Mouse (Mus musculus): ENCODE data around the gene Ap3m1.

DNA sequence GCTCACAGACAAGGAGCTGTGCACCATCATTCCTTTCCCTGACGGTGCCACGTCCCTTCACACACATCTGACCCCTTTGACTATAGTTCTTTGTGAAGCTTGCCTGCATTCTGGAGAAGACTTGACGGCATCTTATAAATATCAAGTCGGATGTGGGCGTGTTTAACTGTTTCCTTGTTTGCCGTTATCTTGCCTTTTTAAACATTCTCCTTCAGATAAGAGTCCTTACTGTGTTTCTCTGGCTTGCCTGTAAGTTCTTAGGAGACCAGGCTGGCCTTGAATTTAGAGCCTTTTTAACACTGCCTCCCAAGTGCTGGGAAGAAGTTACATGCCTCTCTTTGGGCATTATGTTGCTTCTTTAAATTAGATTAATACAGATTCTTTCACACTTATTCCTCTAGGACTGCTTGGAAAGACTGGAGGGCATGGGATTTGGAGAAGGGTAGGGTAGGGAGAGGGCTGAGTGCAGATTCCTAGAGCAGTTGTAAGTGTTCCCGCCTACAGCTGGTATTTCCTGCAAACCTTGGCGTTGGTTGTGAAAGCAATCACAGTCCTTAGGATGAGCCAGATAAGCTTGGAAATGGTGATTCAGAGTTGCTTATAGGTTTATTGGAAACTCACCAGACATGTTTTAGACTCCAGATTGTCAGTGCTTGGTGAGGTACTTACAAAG, 13.3 kb upstream of the Ap3m1 start:
- no peak for TF ChIP-seq GATA1 (IDR thresholded peaks at IDR 0.05; ENCODE audit: borderline replicate concordance, low read length)
- no peak for TF ChIP-seq FLI1 (IDR thresholded peaks at IDR 0.05; ENCODE audit: low read length)

Data from megakaryocyte, embryonic 14.5 days (primary cell).